Mouse (Mus musculus) small intestine, adult 2 months (tissue): ENCODE data around the gene Tssk3.
"Not testable (repeated sequence)": the region's sequence is repeated elsewhere in the genome, so short reads cannot be mapped to it uniquely, and the experiment has no call there.

ENCODE experiments used
- CTCF ChIP-seq: fragments of 200-500 bp; IDR thresholded peaks from 2 replicates; pipeline ENCODE4 v1.5.1; 2012; ENCODE audit warnings: low read depth, mild to moderate bottlenecking, control low read depth, inconsistent platforms, low read length, moderate library complexity, mixed read lengths; ENCODE audit not compliant: insufficient replicate concordance, insufficient read length; ENCODE audit errors: extremely low read depth
- POLR2A ChIP-seq: fragments of 200-500 bp; IDR thresholded peaks from 2 replicates; pipeline ENCODE4 v1.6.1; 2012; ENCODE audit warnings: low read depth, mild to moderate bottlenecking, control low read depth, inconsistent platforms, low read length, moderate library complexity

GRCm38 (mm10) chr4:129528901-129529300 is 38.1 kb upstream of the Tssk3 start:
- not testable (repeated sequence) for TF ChIP-seq CTCF, POLR2A
